Mouse (Mus musculus): Measurements from ENCODE around the gene Mterf4. TPM values are rescaled to one million over a fixed set of nuclear protein-coding genes. Genes with fewer than 3 reads are reported as not detected.
"Not testable (repeated sequence)": the region's sequence is repeated elsewhere in the genome, so short reads cannot be mapped to it uniquely, and the experiment has no call there.

Mterf4 gene
- polyA plus RNA-seq (2015; fragmentation: Nextera tagmentation; extraction: Ambion mirVana) = 34.3 and 34.5 TPM in 2 replicates

- H3K4me3 ChIP-seq = peak within 1 kb of the TSS; percentile 68
- 0 out of 2 replicates have a peak within 1 kb of the TSS, but pooled peaks have one; percentile 21 for H3K27ac ChIP-seq
- 9% methylated on average over 36 of the region's 36 CpGs for WGBS
- peak; percentile 97 for ATAC-seq
- H3K9me3 ChIP-seq (replicated peaks) = no peaks in the 10 kb centered on the region
- H3K4me2 ChIP-seq = peak within 1 kb of the TSS; percentile 69
- H3K36me3 ChIP-seq (ENCODE audit: poor library complexity, severe bottlenecking) = peaks cover 52% of the 10 kb centered on the region
- no peaks in the 10 kb centered on the region for H3K27me3 ChIP-seq
- peak within 1 kb of the TSS; percentile 77 for H3K9ac ChIP-seq
- peaks cover 12% of the 10 kb centered on the region for H3K4me1 ChIP-seq
These were observed at the start of gene Mterf4 for GRCm38 (mm10) chr1:93305581-93306337. TSS of gene Mterf4 (minus strand) at chr1:93305915.

- Histone ChIP-seq H3K4me2 (no peak overlapping the region), H3K27ac (no peak overlapping the region), H3K9me3 (replicated peaks) (no peaks in the 10 kb centered on the region), H3K36me3 (ENCODE audit: poor library complexity, severe bottlenecking) (peaks cover 93% of the 10 kb centered on the region), H3K4me1 (no peaks in the 10 kb centered on the region), H3K9ac (no peak overlapping the region), H3K4me3 (no peak overlapping the region), H3K27me3 (no peaks in the 10 kb centered on the region)
- ATAC-seq = no peak
- 95% methylated on average over 2 of the region's 2 CpGs for WGBS
These were observed 47.0 kb upstream of the Mterf4 start for GRCm38 (mm10) chr1:93352724-93353123.

GRCm38 (mm10) chr1:93349701-93350100, 44.0 kb upstream of the Mterf4 start:
- Histone ChIP-seq H3K36me3 (ENCODE audit: poor library complexity, severe bottlenecking) (peaks cover 79% of the 10 kb centered on the region), H3K27ac (no peak overlapping the region), H3K27me3 (no peaks in the 10 kb centered on the region), H3K4me2 (no peak overlapping the region), H3K4me3 (no peak overlapping the region), H3K9me3 (replicated peaks) (no peaks in the 10 kb centered on the region), H3K9ac (no peak overlapping the region), H3K4me1 (peaks cover 4% of the 10 kb centered on the region)
- WGBS = 77% methylated on average over 4 of the region's 4 CpGs
- ATAC-seq = no peak

GRCm38 (mm10) chr1:93347176-93347575, 41.5 kb upstream of the Mterf4 start:
- no peak overlapping the region for H3K9ac ChIP-seq
- no peak overlapping the region for H3K4me2 ChIP-seq
- H3K27ac ChIP-seq = no peak overlapping the region
- H3K4me1 ChIP-seq = peaks cover 11% of the 10 kb centered on the region
- H3K9me3 ChIP-seq (replicated peaks) = no peaks in the 10 kb centered on the region
- peaks cover 53% of the 10 kb centered on the region for H3K36me3 ChIP-seq (ENCODE audit: poor library complexity, severe bottlenecking)
- no peak for ATAC-seq
- H3K27me3 ChIP-seq = no peaks in the 10 kb centered on the region
- WGBS = 96% methylated on average over 5 of the region's 5 CpGs
- H3K4me3 ChIP-seq = no peak overlapping the region

- H3K9ac ChIP-seq = peak overlapping the region; percentile 88
These were observed 37.9 kb upstream of the Mterf4 start for GRCm38 (mm10) chr1:93343504-93344047.

GRCm38 (mm10) chr1:93342648-93343503, 37.2 kb upstream of the Mterf4 start, which contains the start of the genes Ppp1r7 and Pask:
TSS of gene Ppp1r7 (plus strand) at chr1:93342854.
TSS of gene Pask (minus strand) at chr1:93343482.
- no peaks in the 10 kb centered on the region for H3K9me3 ChIP-seq (replicated peaks)
- H3K9ac ChIP-seq = peak within 1 kb of the TSS; percentile 88
- ATAC-seq = peak; percentile 95
- H3K4me3 ChIP-seq = peak within 1 kb of the TSS; percentile 96
- peaks cover 24% of the 10 kb centered on the region for H3K4me1 ChIP-seq
- no peaks in the 10 kb centered on the region for H3K27me3 ChIP-seq
- under 1% methylated on average over 63 of the region's 63 CpGs for WGBS
- peak within 1 kb of the TSS; percentile 59 for H3K27ac ChIP-seq
- H3K36me3 ChIP-seq (ENCODE audit: poor library complexity, severe bottlenecking) = peaks cover 16% of the 10 kb centered on the region
- H3K4me2 ChIP-seq = peak within 1 kb of the TSS; percentile 83

More at GRCm38 (mm10) chr1:93343504-93344047, 37.9 kb upstream of the Mterf4 start:
- Histone ChIP-seq H3K36me3 (ENCODE audit: poor library complexity, severe bottlenecking) (peaks cover 23% of the 10 kb centered on the region), H3K27ac (0 out of 2 replicates have a peak overlapping the region, but pooled peaks have one; percentile 31), H3K9me3 (replicated peaks) (no peaks in the 10 kb centered on the region), H3K4me1 (peaks cover 24% of the 10 kb centered on the region), H3K27me3 (no peaks in the 10 kb centered on the region), H3K4me2 (peak overlapping the region; percentile 83), H3K4me3 (peak overlapping the region; percentile 96)
- WGBS = under 1% methylated on average over 39 of the region's 39 CpGs
- peak; percentile 98 for ATAC-seq

- no peaks in the 10 kb centered on the region for H3K4me1 ChIP-seq
- H3K36me3 ChIP-seq (ENCODE audit: poor library complexity, severe bottlenecking) = peaks cover 64% of the 10 kb centered on the region
- no peaks in the 10 kb centered on the region for H3K9me3 ChIP-seq (replicated peaks)
- no peak overlapping the region for H3K9ac ChIP-seq
- H3K27me3 ChIP-seq = no peaks in the 10 kb centered on the region
- H3K4me2 ChIP-seq = no peak overlapping the region
- 83% methylated on average over 2 of the region's 2 CpGs for WGBS
- no peak for ATAC-seq
- no peak overlapping the region for H3K4me3 ChIP-seq
- no peak overlapping the region for H3K27ac ChIP-seq
These were observed 28.9 kb upstream of the Mterf4 start for GRCm38 (mm10) chr1:93334621-93335020.

GRCm38 (mm10) chr1:93326446-93326845, 20.7 kb upstream of the Mterf4 start:
- Histone ChIP-seq H3K9me3 (replicated peaks) (no peaks in the 10 kb centered on the region), H3K27me3 (no peaks in the 10 kb centered on the region), H3K4me2 (no peak overlapping the region), H3K9ac (no peak overlapping the region), H3K36me3 (ENCODE audit: poor library complexity, severe bottlenecking) (peaks cover 89% of the 10 kb centered on the region), H3K4me3 (no peak overlapping the region), H3K27ac (no peak overlapping the region), H3K4me1 (no peaks in the 10 kb centered on the region)
- no peak for ATAC-seq
- 91% methylated on average over 3 of the region's 3 CpGs for WGBS

GRCm38 (mm10) chr1:93323973-93324372, 18.3 kb upstream of the Mterf4 start:
- WGBS = 93% methylated on average over 6 of the region's 6 CpGs
- Histone ChIP-seq H3K27ac (no peak overlapping the region), H3K36me3 (ENCODE audit: poor library complexity, severe bottlenecking) (peaks cover 91% of the 10 kb centered on the region), H3K27me3 (no peaks in the 10 kb centered on the region), H3K9me3 (replicated peaks) (no peaks in the 10 kb centered on the region), H3K4me1 (no peaks in the 10 kb centered on the region), H3K9ac (no peak overlapping the region), H3K4me3 (no peak overlapping the region), H3K4me2 (no peak overlapping the region)
- ATAC-seq = no peak

GRCm38 (mm10) chr1:93300578-93300977, 5.1 kb downstream of the Mterf4 start:
- no peak overlapping the region for H3K27ac ChIP-seq
- H3K27me3 ChIP-seq = no peaks in the 10 kb centered on the region
- WGBS = 92% methylated on average over 3 of the region's 3 CpGs
- no peak overlapping the region for H3K4me2 ChIP-seq
- H3K36me3 ChIP-seq (ENCODE audit: poor library complexity, severe bottlenecking) = peaks cover 89% of the 10 kb centered on the region
- H3K9ac ChIP-seq = no peak overlapping the region
- peaks cover 12% of the 10 kb centered on the region for H3K4me1 ChIP-seq
- H3K9me3 ChIP-seq (replicated peaks) = no peaks in the 10 kb centered on the region
- H3K4me3 ChIP-seq = no peak overlapping the region
- no peak for ATAC-seq

GRCm38 (mm10) chr1:93299791-93300190, 5.9 kb downstream of the Mterf4 start:
- peaks cover 91% of the 10 kb centered on the region for H3K36me3 ChIP-seq (ENCODE audit: poor library complexity, severe bottlenecking)
- ATAC-seq = no peak

GRCm38 (mm10) chr1:93294491-93294890, 11.2 kb downstream of the Mterf4 start:
- not testable (repeated sequence) for H3K9ac ChIP-seq; H3K27me3 ChIP-seq; ATAC-seq; H3K4me3 ChIP-seq; H3K9me3 ChIP-seq (replicated peaks); H3K4me2 ChIP-seq; H3K27ac ChIP-seq; H3K4me1 ChIP-seq
- WGBS = 89% methylated on average over 3 of the region's 3 CpGs
- H3K36me3 ChIP-seq (ENCODE audit: poor library complexity, severe bottlenecking) = peaks cover 39% of the 10 kb centered on the region

More at GRCm38 (mm10) chr1:93299791-93300190, 5.9 kb downstream of the Mterf4 start:
- no peak overlapping the region for H3K27ac ChIP-seq
- H3K27me3 ChIP-seq = no peaks in the 10 kb centered on the region
- H3K4me1 ChIP-seq = peaks cover 7% of the 10 kb centered on the region
- H3K4me2 ChIP-seq = no peak overlapping the region
- no peak overlapping the region for H3K9ac ChIP-seq
- H3K9me3 ChIP-seq (replicated peaks) = no peaks in the 10 kb centered on the region
- H3K4me3 ChIP-seq = no peak overlapping the region
- 87% methylated on average over 4 of the region's 4 CpGs for WGBS

Data from forebrain, embryonic 13.5 days (tissue).